Mouse (Mus musculus) 3T3-L1 (cell line): ENCODE results near the gene Gal3st4.

Experiments used
- DNase-seq: peaks from one replicate; pipeline ENCODE4 v3.0.0-alpha.2; 2015; ENCODE audit warnings: low read depth, low spot score

Gene Gal3st4

DNA sequence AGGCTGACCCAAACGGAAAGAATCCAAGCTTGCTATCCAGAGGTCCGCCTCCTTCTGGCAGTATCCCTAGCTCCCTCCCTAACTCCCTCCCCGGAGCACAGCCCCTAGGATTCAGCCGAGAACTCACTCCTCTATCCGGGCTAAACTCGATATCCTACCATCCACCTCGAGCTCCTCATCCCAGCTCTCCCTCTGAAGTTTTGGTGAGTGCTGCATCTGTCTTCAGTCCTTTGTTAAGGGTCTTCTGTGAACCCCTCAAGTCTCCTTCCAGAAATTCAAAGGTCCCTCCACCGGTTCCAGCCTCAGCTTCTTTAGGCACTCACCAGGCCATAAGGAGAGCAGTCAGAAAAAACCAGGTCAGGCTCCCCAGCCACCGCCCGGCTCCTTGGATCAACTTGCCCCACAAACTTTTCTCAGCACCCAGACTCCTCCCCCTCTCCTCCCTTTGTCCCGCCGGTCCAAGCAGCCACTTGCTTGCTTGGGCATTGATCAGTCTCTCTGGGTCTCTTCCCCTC lies at the start of gene Gal3st4:
Gal3st4 (minus strand) TSS at position 432 of the 515 bp plus-strand sequence.
- no peak for DNase-seq

DNA sequence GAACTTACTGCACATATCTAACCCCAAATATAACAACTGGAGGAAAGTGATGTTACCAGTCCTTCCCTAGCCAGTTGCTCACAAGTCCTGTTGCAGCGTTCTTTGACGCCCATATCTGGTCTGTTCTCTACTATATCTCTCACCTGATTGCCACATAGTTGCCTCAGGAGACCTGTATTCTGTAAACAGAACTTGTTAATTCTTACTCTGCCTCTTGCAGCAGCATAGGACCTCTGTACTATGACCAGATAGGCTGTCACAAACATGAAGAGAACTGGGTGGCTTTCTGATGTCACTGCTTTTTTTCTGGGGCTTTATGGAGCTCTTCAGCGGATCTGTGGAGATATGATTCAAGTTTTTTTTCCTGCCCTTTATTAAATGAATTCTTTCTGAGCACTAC lies 40.2 kb upstream of the Gal3st4 start:
- no peak for DNase-seq

DNA sequence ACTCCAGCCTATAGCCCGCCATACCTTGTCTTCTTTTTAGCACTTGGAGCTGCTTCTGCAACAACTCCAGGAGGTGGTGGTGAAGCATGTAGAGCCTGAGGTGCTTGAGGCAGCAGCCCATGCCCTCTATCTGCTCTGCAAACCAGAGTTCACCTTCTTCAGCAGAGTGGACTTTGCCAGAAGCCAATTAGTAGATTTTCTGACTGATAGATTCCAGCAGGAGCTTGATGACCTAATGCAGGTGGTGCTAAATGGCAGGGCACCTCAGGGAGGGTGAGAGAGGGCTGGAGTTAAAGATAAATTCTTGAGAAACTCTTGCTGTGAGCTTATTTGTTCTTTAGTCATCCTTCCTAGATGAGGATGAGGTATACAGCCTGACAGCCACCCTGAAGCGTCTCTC lies 27.0 kb upstream of the Gal3st4 start:
- no peak for DNase-seq

DNA sequence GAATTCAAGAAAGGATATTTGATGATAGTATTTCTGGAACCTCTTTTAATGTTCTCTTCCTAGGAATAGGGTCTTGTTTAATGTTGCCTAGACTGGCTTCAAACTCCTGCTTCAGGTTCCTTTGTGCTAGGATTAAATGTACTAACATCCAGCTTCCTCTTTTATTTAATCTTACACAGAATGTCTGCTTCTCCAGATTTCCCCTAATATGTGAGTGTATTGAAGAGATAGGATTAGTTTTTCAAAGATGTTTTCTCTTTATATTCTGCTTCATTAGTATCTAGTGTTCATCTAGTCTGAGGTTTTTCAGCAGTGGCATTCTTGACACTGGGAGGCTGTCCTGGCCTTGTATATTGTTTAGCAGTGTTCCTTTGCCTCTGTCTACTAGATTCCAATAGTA lies 21.5 kb upstream of the Gal3st4 start:
- DNase-seq = no peak

DNA sequence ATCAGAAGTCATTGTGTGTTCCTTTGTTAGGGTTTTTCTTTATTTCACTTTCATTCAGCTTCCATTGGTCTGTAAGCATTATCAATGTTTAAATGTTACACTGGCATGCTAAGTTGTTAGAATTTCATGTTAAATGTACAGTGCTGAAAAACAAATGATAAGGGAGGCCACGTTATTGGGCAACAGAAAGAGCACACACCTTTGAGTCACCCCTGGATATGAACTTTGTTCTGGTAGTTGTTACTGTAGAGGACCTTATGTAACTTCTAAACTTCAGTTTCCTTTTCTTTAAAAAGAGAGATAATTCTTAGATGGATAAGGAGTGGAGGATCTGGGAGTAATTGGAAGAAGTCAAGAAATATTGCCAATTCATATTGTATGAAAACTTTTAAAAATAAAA lies 19.0 kb upstream of the Gal3st4 start:
- DNase-seq = no peak

DNA sequence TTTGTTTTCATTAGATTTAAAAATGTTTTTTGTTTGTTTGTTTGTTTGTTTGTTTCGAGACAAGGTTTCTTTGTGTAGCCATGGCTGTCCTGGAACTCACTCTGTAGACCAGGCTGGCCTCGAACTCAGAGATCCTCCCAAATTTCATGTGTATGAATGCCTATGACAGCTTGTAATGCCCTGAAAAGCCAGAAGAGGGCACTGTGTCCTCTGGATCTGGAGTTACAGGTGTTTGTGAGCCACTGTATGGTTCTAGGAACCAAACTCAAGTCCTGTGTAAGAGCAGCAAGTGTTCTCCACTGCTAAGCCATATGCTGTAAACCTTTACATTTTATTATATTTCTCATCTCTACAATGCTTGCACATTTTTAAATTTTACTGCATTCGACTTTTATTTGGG lies 15.2 kb upstream of the Gal3st4 start:
- peak; percentile 41 for DNase-seq

DNA sequence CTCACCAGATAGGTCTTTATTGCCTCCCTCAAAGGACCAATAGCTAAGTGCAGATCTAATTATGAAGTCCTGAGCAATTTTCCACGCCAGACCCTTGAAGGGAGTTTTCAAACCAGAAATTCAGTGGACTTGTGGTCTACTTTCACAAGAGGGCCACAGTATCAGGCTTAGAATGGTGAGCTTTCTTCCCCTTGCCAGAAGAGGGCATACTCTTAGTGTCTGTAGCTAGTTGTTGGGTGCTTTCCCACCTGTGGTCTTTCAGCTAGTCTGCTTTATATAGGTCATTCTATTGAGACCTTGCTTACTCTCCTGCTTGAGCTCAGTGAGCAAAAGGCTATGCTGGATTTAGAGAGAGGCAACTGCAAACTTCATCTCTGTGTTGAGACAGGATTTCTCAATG lies 10.9 kb upstream of the Gal3st4 start:
- DNase-seq = no peak

DNA sequence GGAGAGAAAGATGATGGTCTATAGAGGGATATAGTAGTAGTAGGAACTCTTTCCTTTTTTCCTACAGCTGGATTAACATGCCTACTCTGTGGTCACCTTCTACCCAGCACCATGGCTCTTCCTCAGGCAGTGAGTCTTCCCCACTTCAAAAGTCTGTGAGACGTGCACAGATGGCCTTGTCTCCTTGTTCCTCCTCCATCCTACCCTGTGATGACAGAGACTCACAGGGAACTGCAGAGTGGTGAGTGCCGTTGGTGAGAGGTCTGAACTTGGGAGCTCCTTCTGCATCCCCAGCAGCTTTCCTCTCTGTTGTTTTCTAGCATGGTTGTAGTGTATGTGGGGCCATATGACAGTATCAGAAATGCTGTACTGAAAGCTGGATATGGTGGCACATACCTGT lies 9.2 kb upstream of the Gal3st4 start:
- DNase-seq = no peak

DNA sequence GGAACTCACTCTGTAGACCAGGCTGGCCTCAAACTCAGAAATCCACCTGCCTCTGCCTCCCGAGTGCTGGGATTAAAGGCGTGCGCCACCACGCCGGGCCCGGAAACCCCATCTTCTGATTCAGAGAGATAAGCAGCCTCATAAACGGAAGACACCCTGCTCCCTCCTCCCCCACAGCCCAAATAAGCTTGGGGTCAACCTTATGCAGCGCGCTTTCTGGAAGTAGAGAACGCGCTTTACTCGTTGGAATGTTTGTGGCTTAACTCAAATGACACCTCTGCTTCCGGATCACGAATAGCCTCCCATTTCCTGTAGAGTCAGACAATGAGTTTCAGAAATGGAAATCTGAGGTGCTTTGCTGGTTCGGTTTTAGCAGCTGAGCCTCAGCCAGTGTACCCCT lies 8.2 kb upstream of the Gal3st4 start:
- DNase-seq = no peak

DNA sequence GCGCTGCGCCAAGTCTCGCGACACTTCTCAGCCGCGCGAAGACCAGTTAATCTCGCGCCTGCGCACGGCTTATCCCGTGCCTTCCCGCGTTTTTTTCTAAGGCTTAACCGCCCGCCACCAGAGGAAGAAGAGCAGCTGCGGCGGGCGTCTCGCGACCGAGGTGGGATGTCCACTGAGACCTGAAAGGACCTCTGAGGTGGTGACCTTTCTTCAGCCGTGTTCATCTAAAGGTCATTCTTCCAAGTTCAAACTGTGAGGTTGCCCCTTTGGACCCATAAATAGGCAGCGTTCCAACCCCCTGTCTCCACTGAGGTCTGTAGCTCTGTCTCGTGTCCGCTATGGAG lies 7.8 kb upstream of the Gal3st4 start:
- DNase-seq = no peak

DNA sequence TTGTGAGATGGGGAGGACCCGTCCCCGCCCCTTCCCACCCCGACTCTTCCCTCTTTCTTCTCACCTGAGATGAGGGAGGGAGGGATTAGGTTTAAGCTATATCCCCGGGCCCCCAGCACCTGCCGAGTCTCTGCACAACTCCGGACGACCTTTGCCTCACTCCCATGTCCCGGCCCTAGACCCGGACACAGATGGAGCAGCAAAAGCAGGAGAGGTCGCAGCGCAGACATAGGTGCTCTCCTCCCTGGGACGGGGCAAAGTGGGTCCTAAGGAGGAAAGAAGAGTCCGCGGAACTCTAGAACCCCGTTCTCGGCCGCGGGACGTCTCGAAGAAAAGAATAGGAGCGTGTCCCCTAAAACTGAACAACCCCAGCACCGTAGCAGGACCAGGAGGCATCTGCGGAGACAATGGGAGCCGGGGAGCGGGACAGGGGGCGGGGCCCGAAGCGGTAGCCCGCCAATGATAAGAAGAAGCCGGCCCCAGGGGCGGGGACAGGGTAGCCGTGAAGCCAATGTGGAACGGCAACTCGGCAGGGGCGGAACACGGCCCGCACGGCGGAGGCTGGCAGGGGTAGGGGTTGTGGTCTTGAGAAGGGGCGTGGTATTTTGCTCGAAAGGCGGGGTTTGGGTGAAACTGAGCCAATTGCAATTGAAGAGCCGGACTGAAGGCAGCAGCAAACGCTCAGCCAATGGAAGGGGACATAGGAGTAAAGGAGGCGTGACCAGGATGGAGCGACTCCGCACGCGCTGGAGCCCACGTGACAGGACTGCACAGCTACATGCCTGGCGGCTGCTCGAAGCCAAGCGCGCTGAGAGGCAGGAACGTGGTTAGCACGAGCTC lies 7.2 kb upstream of the Gal3st4 start, which contains the start of the genes Gm43720, Gpc2 and Stag3:
Gm43720 (minus strand) TSS at position 374 of the 840 bp plus-strand sequence.
Gpc2 (minus strand) TSS at position 421 of the 840 bp plus-strand sequence.
Stag3 (plus strand) TSS at position 656 of the 840 bp plus-strand sequence.
- DNase-seq = no peak

DNA sequence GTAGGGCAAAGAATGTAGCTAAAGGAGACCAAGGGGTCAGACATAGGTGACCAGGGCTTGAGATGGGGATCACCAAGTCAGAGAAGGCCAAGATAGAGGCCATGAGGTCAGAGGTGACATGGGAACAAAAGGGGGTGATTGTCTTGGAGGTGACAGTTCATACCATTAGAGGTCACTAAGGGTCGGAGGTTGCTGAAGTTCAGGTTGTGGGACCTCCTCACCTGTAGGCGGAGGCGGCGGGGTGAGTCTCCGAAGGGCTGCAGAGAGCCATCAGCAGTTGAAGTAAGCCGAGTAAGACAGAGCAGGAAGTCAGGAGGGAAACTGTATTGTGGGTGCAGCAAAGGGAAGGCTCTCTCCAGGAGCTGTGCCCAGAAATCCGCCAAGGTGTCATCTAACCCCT lies 5.4 kb upstream of the Gal3st4 start:
- DNase-seq = no peak

DNA sequence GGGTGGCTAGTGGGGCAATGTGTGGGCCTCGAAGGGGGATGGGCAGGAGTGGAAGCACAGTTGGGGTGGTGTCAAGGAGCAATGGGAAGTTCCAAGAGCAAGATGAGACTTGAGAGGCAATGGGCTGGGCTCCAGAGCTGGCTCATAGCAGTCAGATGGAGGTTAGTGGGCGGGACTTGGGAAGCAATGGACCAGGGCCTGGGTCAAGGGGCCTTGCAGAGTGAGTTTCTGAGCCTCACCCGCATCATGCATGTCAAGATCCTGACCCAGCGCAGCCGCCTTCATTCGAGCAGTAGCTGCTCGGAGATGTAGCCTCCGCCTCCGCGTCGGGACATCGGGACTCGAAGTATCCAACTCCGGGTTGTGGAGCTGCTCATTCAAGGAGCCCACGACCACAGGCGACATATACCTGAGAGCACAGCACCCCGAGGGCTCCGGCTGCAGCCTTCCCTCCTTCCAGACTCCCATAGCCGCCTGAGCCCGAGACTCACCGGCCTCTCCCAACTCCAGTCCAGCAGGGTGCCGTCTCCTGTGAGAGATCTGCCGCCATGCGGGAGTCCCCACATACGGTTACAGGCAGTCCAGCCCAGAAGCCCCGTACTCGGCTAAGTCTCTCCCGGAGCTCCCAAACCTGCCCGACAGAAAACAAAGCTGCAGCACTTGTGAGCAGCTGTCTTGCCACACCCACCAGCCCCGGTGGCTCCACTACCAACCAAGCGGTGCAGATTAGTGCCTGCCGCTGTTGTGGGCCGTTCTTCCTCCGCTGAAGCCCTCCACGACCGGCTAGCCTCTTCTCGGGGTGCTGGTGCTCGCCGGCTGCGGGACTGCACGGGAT lies 2.8 kb upstream of the Gal3st4 start:
- DNase-seq = no peak

DNA sequence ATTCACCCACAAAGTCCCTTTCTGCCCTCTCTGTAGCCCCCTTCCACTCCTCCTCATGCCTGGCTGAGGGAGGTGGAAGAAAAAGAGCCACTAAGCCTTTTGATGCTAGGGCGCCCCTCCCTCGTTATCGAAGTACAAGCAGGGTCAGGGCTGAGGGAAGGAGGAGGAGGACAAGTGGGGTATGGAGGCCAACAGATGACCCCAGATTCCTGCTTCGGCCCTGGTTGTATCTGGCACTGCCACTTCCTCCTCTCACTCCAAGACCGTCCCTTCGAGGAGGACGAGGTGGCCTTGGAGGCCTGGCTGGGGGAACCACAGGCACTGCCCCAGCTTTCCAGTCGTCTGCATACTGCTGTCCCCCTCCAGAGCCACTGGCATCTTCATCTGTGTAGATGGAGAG lies 1.5 kb upstream of the Gal3st4 start:
- DNase-seq = no peak

DNA sequence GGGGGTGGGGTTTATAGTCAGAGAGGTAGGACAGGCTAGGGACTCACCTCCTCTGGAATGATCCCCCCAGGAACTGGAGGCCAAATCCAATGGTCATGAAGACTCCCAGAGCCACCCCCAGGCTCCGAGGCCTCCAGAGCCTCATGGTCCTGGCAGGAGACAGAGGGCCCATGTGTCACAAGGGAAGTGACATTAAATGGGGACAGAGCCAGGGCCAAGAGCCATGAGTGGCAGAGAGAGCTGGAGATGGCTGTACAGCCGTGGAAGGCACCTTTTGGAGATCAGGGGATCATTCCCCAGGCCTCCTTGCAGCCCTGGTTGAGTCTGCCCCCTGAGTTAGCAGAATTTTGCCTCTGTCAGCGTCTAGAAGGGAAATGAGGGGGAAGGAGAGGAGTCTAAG lies 1.4 kb downstream of the Gal3st4 start:
- DNase-seq = no peak

DNA sequence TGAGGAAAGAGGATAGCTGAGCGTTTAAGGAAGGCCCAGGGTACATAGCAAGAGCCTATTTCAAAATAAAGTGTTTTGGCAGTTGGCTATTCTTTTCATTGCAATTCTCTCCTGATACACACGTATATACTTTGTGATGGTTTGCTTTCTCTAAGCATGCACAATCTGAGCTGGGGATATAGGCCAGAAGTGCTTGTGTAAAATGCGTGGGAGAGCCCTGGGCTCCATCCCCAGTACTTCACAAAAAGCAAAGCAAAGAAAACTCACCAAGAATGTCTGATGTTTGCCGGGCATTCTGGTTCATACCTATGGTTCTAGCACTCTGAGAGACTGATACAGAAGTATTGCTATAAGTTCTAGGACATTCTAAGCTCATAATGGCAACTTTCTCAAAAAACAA lies 3.7 kb downstream of the Gal3st4 start:
- DNase-seq = no peak

DNA sequence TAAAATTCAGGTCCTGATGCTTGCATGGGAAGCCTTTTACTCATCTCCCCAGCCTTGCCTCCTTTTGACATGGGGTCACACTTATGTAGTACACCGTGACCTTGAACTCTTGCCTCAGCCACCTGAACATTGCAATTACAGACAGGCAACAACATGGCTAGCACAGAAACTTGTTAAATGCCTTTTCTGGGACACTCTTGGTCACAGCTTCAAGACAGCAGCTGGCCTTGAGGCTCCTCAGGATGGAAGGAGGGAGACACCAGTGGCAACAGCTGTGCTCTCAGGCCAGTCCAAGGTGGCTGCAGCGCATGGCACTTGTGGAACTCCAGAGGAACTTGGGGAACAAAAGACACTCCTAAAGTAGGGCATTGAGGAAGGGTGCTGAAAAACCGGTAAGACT lies 5.5 kb downstream of the Gal3st4 start:
- DNase-seq = no peak

DNA sequence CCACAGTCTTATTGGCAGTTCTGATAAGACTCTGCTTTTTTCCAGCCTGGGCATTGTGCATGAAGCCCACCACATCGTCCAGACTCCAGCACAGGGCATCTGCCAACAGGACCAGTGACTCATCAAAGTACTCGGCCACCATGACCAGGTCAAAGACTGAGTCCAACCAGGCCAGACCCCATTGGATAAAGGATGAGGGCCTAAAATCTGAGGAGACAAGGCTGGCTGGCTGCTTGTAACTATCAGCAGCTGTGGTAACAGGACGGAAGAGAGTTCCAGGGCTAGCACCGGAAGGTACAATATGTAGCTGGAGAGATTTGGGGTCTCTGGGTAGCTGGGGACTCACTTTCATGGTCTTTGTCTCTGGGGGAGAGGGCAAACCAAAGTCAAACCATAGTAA lies 6.9 kb downstream of the Gal3st4 start:
- DNase-seq = no peak

DNA sequence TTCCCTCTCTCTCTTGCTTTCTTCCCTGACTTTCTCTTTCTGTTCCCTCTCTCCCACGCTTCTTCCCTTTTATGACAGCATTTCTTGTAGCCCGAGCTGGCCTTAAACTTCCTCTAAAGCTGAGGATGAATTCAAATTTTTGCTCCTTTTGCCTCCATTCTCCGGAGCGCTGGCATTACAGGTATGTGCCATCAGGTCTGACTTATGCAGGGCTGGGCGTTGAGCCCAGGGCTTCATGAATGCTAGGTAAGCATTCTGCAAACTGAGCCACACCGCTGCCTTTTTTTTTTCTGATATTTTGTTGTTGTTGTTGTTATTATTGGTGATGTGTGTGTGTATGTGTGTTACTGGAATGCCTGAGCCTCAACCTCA lies 8.4 kb downstream of the Gal3st4 start:
- DNase-seq = no peak

DNA sequence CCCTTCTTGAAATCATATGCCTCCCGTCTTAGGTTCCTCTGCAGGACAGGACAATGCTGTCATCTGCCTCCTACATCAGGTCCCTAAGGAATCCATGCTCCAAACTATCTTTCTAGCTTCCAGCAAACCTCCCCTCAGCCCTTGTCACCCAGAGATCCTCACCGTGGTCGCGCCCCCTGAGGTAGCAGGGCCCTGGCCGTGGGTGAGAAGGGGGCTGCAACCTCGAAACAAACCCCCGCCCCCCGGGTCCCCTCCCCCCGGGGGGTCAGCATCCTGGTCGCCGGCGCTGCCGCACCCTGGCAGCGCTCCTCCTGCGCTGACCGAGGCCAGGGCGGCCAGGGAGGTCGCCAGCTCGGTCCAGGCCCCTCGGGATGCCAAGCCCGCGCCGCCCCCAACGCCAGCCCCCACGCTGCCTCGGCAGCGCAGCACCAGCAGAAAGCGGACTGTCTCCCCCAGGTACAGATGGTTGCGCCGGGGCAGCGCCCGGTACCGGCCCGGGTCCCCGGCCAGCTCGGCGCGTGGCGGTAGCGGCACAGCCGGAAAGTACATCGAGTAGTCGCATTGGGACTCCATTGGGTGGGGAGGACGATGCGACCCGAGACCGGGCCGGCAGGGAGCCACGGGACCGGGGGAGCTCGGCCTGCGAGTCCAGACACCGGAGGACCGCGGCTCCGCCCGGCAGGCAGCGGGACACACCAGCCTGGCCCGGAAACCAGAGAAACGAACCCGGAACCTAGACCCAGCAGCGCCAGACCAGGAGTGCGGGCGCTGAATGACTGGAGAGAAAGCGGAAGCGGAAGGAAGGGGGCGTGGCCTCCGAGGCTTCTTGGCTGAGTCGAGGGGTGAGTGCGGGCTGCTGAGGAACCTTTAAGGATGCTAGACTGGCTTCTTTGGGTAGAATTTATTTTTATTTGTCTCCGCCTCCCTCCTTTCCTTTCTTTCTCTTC lies 9.1 kb downstream of the Gal3st4 start, which contains the start of gene BC037034:
BC037034 (minus strand) TSS at position 774 of the 947 bp plus-strand sequence.
- DNase-seq = peak; percentile 99

DNA sequence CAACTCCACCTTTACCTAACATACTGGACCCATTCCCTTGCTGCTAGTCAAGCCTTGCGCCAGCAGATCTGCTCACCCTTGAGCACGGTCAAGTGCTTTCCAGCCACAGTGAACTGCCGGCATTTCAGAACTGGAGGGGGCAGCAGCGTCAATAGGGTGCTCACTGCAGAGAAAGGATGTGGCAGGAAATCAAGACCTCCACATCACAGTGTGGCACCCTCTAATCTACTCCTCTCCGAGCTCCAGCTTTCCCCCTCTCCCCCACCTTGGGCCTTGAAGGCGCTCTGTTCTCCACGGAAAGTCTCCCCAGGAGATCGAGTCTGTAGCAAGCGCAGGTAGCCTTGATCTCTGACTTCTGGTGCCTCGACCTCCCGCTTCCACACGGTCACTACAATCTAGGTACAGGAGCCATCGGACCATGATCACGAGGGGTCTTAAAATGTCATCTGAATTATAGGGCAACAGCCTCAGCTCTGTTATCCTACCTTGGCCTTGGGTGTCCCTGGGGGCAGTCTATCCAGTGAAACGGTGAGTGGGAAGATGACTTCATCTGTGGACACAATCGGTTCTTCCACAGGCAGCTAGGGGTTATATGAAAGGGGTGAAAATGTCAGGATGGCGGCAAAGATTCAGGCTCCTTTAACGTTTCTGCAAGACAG lies 9.9 kb downstream of the Gal3st4 start:
- peak; percentile 39 for DNase-seq
